Mouse (Mus musculus): ENCODE data around the gene Cops2. TPM values are rescaled to one million over a fixed set of nuclear protein-coding genes. Genes with fewer than 3 reads are reported as not detected.

The Cops2 gene
- total RNA-seq, 4 experiments from 2014 or later, result 83.2 to 94.0 (median 90.4) TPM

- DNase-seq (ENCODE audit: low spot score), result no peak
Observed at GRCm38 (mm10) chr2:125826201-125826600, 32.7 kb downstream of the Cops2 start.

GRCm38 (mm10) chr2:125820397-125820796 lies 38.5 kb downstream of the Cops2 start:
- DNase-seq (ENCODE audit: low spot score), result no peak

GRCm38 (mm10) chr2:125813972-125814595 lies 44.9 kb downstream of the Cops2 start:
- DNase-seq (ENCODE audit: low spot score), result no peak

- no peak for DNase-seq (ENCODE audit: low spot score)
Observed at GRCm38 (mm10) chr2:125811332-125811731, 47.6 kb downstream of the Cops2 start.

DNA sequence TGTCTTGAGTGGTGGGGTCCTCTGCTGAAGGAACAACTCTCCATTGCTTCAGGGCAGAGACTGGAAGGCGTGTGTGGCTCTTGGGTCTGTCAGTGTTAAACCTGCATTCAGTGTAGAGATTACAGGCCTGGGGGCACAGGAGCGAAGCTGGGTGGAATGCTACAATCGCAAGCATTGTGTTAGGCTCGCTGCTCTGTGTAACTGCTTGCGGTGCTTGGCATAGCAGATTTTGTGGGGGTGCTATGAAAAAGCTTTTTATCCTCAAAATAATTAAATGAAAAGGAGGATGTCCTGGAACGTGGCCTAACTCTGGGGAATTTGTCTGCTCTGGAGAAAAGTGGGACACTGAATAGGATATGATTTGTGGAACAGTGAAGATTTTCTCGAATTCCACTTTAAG lies 49.4 kb downstream of the Cops2 start:
- no peak for DNase-seq (ENCODE audit: low spot score)

DNA sequence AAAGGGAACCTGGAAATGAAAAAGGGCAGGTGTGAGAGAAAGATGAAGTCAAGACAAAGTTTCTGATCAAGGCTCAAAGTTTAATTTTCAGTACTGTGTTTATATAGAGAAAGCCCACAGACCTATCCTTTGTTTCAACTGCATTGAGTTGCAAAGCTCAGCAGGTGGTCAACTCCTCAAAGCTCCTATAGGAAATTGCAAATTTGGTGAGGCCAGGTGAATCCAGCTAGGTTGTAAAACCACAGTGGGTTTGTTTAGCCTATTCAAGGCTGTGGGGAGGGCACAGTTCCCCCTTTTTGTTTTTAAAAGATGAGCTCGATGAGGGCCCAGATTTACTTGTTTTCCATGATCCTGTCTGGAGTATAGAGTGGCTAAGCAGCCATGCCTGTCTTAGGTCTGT lies 53.1 kb downstream of the Cops2 start:
- DNase-seq (ENCODE audit: low spot score), result no peak

GRCm38 (mm10) chr2:125801947-125802346 lies 57.0 kb downstream of the Cops2 start:
- no peak for DNase-seq (ENCODE audit: low spot score)

DNA sequence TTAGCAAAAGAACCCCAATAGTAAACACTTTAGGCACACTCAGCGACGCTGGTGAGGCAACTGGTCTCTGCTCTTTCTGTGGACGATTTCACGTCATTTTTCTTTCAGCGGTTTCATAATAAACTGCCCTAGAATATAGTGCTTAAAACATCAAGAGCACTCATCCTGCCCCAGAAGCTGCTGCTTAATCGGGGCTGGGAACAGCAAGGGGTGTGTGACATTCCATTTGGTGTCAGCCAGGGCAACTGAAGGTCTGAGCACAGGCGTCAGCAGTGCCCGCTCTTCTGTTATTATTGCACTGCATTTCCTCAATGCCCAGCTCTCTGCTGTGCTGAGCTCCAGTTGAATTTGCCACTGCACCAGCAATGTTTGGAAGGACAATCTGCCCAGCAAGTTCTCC lies 57.9 kb downstream of the Cops2 start:
- no peak for DNase-seq (ENCODE audit: low spot score)

- DNase-seq (ENCODE audit: low spot score), result no peak
Observed at GRCm38 (mm10) chr2:125800428-125800827, 58.5 kb downstream of the Cops2 start.

DNA sequence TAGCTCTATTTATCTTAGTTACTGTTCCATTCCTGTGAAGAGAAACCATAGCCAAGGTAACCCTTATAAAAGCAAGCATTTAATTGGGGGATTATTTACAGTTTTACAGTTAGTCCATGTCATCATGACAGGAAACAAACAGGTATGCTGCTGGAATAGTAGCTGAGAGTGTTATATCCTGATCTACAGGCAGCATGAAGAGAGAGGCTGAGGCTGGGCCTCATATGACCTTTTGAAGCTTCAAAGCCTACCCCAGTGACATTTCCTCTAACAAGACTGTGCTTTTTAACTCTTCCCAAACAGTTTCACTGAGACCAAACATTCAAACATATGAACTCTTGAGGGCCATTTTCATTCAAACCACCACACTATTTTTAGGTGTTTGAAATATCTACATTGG lies 61.1 kb downstream of the Cops2 start:
- DNase-seq (ENCODE audit: low spot score), result no peak

- DNase-seq (ENCODE audit: low spot score), result no peak
Observed at GRCm38 (mm10) chr2:125795118-125795517, 63.8 kb downstream of the Cops2 start.

DNA sequence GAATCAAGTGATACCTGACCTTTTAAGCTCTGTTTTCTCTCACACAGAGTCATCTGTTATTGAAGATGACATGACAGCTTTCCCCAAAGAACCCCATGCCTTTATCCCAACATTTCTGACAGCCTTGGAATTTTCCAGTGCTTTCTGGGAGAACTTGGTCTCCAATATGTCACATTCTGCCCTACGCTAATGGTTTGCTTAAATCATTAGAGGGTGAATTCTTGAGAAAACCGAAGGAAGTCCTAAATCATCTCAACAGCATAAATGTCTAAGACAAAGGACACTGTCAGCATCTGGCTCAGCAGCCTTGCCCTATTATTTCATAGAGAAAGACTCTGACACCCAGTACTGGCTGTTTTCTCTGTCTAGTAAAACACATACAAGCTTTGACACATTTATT lies 64.8 kb downstream of the Cops2 start:
- DNase-seq (ENCODE audit: low spot score), result no peak

DNA sequence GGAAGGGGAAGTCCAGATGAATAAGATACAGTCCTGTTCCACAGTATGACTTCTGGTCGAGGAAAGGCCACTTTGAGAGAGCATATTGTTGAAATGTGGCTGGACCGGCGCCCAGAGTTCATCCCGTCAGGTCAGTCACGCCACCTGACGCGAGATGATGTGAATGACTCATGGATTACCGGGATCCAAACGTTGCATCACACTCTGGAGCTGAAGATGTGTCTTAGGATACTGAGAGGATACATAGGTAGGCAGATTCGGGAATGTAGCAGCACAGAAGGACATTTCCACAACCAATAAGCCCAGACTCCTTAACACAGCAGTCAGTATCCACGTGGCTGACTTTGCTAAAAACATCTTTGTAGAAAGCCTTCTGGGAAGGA lies 66.1 kb downstream of the Cops2 start:
- DNase-seq (ENCODE audit: low spot score), result no peak

DNA sequence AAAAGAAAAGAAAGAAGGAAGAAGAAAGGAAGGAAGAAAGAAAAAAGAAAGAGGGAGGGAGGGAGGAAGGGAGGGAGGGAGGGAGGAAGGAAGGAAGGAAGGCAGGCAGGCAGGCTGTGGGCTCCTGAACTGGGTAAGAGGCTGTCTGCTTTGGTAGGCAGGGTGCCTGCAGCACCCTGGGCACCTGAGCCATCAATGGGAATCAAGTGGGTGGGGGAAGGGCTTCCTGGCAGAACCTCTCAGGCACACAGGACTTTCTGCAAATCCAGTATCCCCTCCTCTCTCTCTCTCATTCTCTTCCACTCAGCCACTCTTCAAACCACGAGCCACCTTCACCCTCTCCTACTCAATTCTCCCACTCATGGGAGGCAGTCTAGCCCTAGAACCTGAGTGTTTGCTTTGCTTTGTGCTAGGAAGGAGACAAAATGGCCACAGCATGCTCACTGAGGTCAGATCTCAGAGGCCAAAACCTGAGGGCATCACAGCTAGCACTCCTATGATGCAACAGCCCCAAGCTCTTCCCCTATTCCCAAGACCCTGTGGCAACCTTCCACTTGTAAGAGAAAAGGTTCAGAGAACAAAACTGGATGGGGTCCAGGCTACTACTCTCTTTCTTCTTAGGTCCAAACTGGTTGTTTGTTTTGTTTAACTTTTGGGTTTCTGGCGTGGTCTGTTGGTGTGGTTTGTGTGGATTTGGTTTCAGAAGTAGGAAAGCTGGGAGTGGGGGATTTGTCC lies 66.6 kb downstream of the Cops2 start:
- no peak for DNase-seq (ENCODE audit: low spot score)

DNA sequence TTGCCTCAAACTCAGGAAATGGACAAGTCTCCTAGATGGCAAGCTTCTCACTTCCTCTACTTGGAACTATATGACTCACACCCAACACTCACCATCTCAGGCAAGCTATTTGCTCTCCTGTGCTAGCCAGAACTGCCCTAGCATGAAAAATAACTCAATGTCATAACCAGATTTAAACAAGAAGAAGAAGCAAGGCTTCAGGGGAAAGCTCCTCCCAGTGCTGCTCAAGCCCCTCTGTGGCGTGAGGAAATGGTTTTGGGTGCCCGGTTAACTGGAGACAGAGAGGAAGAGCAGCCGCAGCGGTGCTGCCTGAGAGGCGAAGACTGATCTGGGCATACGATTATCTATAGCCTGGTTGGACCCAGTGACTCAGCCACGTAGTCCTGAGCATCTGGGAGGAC lies 67.5 kb downstream of the Cops2 start:
- DNase-seq (ENCODE audit: low spot score), result no peak

DNA sequence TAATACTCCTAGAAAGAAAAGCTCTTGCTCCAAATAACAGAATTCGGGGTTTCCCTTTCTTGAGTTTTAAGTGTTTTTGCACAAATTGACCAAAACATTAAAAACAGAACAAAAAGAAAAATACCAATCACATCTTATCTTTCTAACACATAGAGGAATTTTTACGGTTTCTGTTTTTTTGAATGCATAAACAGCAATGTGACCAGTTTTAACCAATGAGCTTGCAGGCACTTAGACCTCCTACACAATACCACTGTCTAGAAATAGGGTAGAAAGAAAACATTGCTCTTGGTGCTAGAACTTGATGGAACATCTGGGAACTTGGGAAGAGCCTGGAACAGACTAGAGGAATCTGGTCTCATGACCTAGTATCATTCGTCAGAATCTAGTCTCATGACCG lies 68.7 kb downstream of the Cops2 start:
- no peak for DNase-seq (ENCODE audit: low spot score)

- no peak for DNase-seq (ENCODE audit: low spot score)
Observed at GRCm38 (mm10) chr2:125789265-125789664, 69.7 kb downstream of the Cops2 start.

DNA sequence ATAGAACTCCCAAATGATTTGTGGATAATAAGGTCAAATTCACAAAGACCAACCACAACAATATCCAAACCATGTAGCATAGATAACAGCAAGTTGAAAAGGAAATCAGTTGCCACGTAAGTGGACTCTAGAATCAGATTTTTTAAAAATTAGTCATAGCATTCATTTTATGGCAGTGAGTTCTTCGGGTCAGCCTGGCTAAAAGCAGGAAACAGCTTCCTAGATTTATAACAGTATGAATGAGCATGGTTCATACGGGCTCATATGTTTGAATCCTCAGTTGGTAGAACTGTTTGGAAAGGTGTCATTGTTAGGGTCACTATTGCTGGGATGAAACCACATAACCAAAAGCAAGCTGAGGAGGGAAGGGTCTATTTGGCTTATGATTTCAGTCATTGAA lies 70.2 kb downstream of the Cops2 start:
- DNase-seq (ENCODE audit: low spot score), result no peak

- no peak for DNase-seq (ENCODE audit: low spot score)
Observed at GRCm38 (mm10) chr2:125788351-125788750, 70.6 kb downstream of the Cops2 start.

DNA sequence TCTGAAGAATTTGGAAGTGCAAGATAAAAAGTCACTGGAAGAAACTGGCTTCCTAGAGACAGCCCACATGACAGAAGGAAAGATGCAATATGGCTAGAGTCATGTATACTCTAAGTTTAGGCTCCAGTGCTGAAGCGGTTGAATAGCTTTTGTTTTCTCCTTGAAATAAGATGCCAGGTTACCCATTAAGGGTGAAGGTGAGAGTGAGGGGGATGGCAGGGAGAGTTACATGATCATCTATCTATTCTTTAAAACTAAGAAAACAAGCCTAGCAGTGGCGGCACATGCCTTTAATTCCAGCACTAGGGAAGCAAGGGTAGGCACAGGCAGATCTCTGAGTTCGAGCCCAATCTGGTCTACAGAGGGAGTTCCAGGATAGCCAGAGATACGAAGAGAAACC lies 73.9 kb downstream of the Cops2 start:
- no peak for DNase-seq (ENCODE audit: low spot score)

- DNase-seq (ENCODE audit: low spot score), result no peak
Observed at GRCm38 (mm10) chr2:125784392-125784791, 74.5 kb downstream of the Cops2 start.

DNA sequence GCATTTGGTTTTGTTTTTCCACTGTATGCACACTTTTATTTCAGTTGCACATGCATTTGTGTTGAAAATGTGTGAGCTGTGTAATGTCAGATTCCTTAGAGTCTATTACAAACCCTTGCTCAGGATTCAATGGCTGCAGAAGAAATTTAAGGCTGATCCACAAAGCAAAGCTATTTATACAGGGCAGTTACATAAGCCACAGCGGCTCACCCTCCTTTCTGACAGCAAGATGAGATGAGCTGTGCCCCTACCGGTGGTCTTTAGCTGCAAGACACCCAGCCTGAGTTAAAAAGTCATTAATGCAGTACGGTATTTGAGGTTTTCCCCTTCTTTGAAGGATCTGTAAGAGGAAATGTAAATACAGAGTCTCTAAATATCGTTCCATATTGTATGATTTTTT lies 75.1 kb downstream of the Cops2 start:
- DNase-seq (ENCODE audit: low spot score), result no peak

DNA sequence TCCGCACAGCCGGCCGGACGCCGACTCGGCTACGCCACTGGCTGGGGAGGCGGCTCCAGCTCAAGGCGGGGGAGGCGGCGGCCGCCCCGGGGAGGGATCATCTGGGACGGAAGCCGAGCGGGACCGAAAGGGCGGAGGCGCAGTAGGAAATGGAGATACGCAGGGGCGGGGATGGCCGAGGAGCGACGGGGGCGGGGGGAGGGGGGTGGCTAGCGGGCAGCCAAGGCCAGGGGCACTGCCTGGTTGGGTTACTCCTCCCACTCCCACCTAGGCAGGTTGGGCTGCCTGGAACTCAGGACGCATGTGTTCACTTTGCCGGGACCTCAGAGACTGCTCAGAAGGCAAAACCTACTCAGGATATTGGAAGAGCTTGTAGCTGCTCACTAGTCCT lies 76.2 kb downstream of the Cops2 start, which contains the start of gene Secisbp2l:
Gene Secisbp2l, minus strand, starts transcription at position 152 of the 391 bp plus-strand sequence.
- DNase-seq (ENCODE audit: low spot score), result peak; percentile 96
